Mouse (Mus musculus): Measurements from ENCODE around the gene Sema3f.
A peak's percentile ranks its signal among the peaks of the same experiment; 100 is the strongest.

The Sema3f gene

DNA sequence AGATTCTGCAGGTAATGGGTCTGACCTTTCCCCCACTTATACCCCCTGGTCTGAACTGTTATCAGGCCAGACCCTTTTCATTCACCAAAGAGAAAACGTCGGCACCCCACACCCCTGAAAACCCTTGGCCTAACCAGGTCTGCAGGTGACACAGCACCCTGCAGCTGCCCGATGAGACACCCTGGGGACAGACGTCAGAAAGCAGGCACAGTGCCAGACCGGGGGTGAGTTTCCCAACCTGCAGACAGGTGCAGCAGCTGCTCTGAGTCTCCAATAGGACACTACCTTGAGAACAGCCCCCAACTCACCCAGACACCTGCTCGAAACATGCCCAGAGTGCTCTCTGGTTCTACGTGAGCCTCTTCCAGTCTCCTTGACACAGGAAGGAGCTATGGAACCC, 21.3 kb downstream of the Sema3f start:
- no peak for DNase-seq (ENCODE audit: low spot score)

DNA sequence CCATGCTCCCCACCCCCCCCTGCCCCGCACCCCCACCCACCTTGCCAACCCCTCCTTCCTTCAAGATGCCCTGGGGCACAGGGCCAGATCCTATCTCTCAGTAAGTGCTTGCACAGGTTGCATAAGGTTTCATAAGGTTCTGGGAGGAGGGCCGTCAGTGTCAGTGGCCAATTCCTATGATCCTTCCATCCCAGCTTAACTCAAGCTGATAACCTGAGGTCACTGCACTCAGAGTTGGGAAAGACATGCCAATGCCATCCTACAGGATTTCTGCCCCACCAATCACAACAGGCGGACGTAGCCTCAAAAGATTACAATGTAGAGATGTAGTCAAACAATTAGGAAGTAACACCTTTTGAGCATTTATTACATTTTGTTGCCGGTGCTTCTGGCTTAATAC, 21.9 kb downstream of the Sema3f start:
- DNase-seq (ENCODE audit: low spot score) = no peak

DNA sequence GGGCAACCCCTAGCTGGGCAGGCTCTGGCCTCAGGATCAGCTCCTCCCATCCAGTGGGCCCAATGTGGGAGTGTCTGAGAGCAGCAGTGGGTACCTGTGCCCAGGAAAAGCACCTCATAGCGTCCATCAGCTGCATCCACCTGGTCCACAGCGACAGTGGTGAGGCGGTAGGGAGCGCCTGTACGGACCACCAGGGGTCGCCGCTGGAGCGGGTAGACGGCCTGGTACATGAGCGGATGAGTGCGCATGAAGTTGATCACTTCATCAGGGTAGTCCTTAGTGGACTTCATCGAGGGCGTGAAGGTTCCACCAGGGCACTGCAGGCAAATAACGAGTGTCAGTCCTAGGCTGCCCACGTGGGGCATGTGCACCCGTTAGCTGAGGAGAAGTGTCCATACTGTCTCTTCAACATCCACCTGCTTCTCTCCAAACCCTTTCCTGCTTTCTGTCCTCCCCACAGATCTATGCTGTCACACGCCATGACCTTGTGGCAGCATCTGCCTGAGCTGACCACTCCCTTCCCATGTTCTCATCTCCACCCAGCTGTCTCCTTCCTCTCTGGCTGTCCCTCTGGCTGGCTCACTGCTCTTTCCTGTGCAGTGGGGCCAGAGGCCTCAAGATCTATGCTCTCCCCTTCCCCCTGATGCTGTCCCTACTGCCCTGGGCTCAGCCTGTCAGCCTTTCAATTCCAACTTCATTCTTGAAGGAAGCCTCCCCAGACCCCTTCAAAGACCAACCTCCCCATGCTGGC, 24.9 kb downstream of the Sema3f start:
- no peak for DNase-seq (ENCODE audit: low spot score)

DNA sequence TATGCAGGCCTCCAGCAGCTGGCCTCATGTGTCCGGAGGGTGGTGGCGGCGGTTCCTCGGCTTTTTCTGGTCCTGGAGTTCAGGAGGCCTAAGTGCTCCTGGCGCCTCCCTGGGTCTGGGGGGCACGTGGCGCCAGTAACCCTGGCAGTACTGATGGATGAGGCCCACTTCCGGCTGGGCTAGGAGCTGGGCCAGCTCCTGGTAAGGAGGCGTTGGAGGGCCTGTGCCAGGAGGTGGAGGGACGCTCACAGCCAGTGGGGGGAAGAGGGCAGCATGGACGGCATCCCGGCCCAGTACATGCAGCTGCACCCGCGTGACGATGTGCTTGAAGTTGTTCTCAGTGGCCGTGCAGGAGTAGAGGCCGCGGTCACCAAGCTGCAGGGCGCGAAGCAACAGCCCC, 27.9 kb downstream of the Sema3f start:
- DNase-seq (ENCODE audit: low spot score) = no peak

DNA sequence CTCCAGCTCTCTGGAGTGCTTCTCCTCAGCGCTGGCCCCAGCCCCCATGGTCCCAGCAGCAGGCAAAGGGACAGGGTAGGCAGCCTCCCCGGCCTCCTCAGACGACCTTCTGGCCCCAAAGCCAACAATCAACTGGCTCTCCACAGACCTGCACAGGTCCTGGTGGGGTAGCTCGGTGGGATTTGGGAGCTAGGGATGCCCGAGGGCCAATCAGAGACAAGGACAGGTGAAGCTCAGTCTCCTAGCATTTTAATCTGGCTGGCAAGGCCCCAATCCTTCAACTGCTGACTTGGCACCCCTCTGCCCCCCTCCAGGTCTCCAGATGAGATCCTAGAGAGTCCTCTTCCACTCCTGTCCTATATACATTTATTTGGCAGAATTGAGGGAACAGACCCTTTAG, 30.8 kb downstream of the Sema3f start, which contains the start of gene Gnat1:
Gene Gnat1, minus strand, starts transcription at position 212 of the 400 bp plus-strand sequence.
- no peak for DNase-seq (ENCODE audit: low spot score)

DNA sequence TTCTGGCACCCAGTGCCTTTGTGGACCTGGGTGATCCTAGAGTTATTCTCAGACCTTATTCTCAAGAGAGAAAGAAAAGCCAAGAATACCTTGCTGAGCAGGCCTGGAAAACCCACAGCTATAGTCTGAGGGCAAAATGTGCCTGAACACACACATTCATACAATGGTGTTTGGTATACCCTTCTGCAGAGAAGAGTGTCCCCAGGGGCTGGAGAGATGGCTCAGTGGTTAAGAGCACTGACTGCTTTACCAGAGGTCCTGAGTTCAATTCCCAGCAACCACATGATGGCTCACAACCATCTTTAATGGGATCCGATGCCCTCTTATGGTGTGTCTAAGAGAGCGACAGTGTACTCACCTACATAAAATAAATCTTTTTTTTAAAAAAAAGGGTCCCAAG, 31.4 kb downstream of the Sema3f start:
- DNase-seq (ENCODE audit: low spot score) = no peak

DNA sequence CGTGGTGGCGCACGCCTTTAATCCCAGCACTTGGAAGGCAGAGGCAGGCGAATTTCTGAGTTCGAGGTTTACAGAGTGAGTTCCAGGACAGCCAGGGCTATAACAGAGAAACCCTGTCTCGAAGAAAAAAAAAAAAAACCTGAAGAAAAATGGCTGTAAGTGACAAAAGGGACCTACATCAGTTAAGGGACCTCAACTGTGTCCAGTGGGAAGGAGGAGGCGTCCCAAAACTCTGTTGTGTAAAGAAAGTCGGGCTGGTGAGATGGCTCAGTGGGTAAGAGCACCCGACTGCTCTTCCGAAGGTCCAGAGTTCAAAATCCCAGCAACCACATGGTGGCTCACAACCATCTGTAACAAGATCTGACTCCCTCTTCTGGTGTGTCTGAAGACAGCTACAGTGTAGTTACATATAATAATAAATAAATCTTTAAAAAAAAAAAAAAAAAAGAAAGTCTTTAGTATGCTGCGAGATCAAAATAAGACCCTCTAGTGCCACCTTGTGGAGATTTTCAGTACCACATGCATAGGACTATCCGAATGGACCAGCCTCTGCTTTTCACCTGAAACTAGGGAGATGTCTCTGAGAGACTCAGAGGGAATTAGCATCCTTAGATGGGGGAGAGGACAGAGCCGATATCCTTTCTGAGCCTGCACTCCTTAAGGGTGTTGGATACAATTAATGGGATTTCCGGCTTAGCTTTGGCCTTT, 32.3 kb downstream of the Sema3f start:
- peak; percentile 74 for DNase-seq (ENCODE audit: low spot score)

DNA sequence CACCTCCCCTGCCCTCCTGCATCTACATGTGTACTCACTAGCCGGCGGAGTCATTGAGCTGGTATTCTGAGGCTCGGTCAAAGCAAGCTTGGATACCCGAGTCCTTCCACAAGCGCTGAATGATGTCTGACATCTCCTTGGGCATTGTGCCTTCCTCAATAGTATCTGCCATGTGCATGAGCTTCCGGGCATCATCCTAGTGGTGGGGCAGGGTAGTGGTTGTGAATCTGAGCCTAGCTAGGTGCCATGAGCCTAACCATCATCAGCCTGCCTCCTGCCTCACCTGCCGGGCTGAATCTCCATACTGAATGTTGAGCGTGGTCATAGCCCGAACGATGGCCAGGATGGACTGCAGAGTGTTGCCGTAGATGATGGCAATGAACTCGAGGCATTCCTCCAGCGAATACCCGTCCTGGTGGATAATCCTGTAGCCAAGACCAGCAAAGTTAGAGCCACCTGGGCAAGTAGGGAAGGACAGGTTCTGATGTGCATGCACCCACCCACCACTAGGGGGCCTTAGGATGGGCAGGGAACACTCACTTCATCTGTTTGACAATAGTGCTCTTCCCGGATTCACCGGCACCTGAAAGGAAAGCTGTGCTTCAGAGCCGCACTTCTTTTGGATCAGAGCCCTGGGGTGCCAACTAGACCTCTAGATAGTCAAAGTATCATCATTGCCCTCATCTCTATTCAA, 33.0 kb downstream of the Sema3f start:
- DNase-seq (ENCODE audit: low spot score) = no peak

DNA sequence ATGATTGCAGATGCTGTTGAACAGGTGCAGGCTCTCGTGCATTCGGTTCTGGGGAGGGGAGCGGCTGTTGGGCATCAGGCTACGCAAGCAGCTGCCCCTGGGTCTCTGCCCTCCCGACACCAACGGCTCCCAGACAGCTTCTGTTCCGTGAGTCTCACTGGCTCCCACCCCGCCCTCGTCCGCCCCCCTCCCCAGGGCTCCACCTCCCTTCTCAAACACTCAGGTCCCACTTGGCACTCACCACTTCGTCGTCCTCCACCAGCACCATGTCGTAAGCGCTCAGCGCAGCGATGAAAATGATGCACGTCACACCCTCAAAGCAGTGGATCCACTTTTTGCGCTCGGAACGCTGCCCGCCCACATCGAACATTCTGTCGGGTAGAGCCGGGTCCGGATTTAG, 34.0 kb downstream of the Sema3f start:
- no peak for DNase-seq (ENCODE audit: low spot score)

DNA sequence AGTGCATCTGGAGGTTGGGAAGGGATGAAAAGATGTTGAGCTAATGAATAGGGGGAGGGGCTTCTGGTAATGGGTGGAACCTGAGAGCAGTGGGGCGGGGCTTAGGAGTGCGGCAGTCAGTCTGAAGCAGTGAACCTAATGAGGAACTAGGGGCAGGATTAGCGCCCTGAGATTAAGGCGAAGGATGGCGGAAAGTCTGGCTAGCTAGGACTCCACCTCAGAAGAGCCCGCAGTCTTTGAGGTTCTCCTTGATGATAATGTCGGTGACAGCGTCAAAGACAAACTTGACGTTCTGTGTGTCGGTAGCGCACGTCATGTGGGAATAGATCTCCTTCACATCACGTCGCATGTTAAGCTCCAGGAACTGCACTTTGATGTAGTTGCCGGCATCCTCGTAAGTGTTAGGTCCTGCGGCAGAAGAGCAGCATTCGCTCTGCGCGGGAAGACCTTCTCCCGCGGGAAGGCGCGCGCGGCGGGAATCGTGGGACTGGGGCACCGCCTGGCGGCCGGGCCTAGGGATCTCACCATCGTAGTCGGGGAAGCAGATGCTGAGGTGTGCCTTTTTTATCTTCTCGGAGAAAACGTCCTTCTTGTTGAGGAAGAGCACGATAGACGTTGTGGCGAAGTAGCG, 34.5 kb downstream of the Sema3f start:
- DNase-seq (ENCODE audit: low spot score) = peak; percentile 38

DNA sequence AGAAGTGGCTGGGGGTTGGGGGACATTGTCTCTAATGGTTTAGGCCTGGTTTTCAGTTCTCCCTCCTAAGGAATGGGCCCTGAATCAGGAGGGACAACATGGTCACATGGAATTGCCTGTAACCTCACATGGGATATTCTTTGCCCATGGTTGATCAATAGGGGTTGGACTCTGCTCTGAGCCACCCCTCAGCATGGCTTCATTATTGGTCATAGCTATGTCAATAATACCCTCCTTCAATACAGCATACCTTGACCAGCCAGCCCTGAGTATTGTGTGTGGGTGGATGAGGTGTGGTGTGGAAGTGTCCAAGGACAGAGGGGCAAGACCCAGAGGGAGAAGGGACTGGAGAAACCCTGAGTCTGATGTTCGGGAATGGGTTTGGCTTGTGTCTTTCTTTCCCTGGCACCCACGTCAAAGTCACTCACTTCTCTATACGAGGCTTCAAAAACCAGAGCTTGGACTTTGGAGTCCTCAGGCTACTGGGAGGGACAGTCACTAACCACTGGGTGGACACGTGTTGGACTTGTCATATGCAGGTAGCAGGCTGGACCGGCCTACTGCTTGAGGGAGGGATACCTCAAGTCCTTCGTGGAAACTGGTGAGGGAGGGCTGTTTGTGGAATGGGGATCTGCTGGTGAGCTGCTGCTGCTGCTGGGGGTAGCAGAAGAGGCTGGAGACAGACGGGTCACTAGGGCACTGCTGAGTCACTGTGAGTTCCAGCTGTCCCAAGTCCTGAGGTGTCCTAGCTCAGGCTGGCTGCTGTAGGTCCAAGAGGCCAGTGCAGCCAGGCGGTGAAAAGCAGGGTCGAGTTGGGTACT, 35.5 kb downstream of the Sema3f start:
- DNase-seq (ENCODE audit: low spot score) = no peak

DNA sequence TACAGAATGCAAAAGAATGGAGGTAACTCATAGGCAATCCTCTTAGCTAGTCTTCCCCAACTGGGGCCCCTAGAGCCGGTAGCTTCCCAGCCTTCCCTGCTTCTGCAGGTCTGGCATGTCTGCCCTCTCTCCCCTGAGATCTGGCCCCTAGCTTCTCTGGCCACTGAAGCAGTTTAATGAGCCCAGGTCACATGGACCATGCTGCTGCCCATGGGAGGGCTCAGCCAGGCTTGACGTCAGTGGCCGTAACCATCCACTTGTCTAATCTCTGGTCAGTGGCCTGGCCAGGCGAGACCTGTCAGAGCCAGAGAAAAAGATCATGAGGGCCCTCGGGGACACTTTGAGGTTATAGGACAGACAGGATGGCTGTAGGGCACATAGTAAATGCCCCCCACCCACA, 40.0 kb downstream of the Sema3f start:
- DNase-seq (ENCODE audit: low spot score) = no peak

DNA sequence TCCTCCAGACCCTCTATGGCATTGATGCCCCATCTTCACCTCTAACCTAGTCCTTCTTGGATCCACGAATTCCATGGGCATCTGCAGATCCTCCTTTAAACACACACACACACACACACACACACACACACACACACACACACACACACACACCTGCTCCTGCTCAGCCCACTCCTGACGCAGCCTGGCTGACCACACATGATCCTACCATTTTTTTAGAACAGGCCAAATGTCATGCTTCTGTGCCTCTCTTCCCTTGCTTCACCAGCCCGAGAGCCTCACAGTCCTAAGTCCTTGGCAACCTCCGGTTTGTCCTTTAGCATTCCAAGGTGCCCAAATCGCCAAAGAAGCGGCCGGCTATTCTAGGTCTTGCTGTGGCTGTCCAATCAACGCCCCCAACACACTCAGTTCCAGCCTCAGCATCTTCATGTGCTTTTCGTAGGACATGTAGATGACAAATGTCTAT, 40.8 kb downstream of the Sema3f start, which contains the start of gene Slc38a3:
Gene Slc38a3, minus strand, starts transcription at position 51 of the 466 bp plus-strand sequence.
- no peak for DNase-seq (ENCODE audit: low spot score)

DNA sequence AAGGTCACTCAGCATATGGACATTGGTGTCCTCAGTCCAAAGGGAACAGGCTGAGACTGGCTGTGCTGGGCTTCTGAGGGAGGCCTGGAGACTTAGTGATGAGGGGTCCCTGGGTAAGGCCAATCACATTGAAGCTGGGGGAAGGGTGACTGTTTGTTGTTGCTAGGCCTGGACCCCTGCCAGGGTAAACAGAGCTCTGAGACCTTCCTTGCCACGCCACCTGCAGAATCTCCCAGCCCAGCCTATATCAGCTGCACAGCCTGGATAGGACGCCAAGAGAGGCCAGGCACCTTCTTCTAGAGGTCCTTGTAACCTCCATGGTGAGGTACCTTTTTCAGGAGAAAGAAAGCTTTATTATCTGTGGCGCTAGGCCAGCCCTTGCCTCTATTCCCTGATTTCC, 41.4 kb downstream of the Sema3f start:
- no peak for DNase-seq (ENCODE audit: low spot score)

DNA sequence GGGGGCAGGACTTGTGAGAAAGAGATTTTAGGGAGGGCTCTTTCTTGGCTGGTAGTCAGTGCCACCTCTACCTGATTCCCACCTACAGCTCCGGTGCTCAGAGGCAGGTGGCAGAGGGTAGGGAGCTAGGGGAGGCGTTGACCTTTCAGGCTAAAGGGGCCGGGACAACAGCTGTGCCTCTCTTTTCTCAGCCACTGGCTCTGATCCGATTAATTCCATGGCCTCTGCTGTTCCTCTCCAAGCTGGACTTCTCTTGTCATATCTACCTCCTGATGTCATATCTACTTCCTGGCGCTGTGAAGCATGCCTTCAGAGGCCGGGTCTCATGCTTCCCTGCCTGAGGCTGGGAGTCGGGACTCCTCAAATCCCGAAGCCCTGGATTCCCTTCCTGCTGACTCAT, 42.3 kb downstream of the Sema3f start:
- no peak for DNase-seq (ENCODE audit: low spot score)

DNA sequence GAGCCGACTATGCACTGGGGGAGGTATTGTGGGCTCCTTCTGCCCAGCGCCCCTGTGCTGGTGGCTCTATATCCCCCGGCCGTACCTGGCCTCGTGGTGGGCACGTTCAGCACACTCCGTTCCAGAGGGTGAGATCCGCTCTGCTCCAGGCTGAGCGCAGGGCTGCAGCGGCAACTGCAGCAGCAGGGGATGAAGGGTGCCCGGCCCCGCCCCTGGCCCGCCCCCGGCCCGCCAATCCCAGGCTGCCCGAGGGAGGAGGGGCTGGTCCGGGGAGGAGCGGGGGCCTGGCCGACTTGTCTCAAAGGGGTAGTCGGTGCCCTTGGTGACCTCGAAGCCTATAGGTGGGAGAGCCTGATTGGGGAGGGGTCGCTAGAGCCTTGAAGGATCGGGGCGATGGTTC, 43.1 kb downstream of the Sema3f start:
- DNase-seq (ENCODE audit: low spot score) = no peak

DNA sequence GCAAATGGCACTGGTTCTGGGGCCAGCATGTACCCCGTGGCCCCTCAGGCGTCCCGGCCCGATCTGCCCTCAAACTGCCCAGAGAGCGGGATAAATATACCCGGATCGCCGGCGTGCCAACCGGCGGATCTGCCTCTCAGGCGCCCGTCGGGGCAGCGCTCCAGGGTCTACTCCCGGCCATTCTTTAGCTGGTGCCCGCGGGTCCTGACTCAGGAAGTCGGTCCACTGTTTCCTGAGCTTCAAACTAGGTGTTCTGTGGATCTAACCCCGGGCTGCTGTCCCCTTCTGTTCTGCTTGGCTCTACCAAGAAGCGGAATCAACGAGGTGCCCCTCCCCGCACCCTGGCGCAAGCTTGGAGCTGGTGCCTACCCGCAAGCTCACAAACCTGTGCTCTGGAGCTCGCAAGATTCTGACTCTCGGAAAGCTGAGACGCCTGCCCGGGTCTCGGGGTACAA, 43.5 kb downstream of the Sema3f start:
- no peak for DNase-seq (ENCODE audit: low spot score)

DNA sequence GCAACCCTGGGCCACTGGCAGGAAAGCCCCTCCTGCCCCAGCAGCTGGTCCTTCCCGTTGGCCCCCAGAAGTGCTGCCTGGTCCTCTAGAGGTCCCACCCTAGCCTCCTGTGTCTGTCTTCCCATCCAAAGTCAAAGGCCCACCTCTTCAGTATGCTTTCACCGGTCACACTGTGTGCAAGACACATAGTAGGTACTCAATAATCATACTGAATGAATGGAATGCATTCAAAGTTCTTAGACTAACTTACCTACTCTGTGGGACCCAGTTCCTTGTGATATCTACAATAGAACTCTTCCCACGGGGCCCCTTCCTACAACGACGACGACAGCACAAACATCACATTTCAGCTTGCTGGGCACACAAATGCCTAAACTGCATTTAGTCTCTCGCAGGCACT, 45.0 kb downstream of the Sema3f start:
- DNase-seq (ENCODE audit: low spot score) = no peak

DNA sequence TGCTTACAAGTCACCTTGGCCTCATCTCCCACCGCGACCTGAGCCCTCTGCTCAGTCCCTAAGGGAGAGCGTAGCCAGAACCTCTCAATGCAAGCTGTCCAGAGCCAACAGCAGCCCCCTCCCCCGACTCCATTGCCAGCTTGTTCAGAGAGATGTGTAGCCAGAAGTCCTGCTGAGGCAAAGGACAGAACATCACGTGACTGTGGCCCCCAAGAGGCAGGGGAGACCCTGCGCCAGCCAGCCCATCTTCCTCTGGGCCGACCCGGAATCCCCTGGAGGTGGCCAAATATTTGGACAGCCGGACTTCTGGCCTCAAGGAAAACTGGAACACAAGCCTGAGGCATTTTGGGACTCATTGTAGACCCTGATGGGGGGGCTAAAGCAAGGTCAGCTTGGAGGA, 46.8 kb downstream of the Sema3f start:
- no peak for DNase-seq (ENCODE audit: low spot score)

DNA sequence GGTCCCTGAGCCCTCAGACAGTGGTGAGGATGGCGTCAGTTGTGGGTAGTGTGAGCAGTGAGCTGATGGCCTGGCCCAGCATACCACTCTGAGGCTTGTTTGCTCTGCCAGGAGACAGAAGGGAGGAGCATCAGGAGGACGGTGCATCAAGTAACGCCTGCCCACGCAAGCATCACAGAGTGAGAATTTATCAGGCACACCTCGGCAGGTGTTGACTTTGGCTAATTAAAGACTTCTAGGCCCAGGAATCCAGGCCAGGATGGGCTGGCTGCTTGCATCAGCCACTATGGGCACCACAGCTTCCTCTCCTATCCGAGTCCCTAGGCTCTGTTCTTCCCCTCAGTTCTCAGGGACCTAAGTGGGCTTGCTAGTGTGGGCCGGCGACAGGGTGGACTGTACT, 47.9 kb downstream of the Sema3f start:
- DNase-seq (ENCODE audit: low spot score) = no peak

DNA sequence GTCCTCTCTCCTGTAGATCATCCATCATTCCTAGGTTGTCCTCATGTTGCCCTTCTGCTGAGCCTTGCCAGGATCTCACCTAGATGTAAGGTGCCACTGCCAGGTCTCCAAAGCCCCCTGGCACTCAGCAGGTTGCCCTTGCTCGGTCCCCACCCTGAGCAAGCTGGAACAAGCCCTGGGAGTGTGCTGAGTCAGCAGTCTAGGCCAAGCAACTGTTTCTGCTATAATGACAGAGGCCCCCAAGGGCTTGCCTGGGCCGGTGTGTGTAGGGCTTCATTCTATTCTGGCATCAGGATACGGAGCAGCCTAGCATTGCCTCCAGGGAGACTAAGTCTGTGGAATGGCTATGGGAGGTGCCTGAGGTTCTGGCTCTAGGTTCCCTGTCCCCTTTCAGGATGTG, 49.5 kb downstream of the Sema3f start:
- no peak for DNase-seq (ENCODE audit: low spot score)

All from layer of hippocampus, adult 9-10 months (tissue).